Mouse (Mus musculus) liver, embryonic 14 days (tissue): Measurements from ENCODE around the gene Tbc1d10a. TPM values are rescaled to one million over a fixed set of nuclear protein-coding genes. Genes with fewer than 3 reads are reported as not detected.

Source experiments
- polyA plus RNA-seq: library from polyadenylated mRNA; depleted of rRNA; stranded (reverse); fragments of >200 nt; gene quantifications from 2 replicates; pipeline ENCODE4 v1.2.3, GENCODE M21; 2012; rRNA removed

The Tbc1d10a gene
- polyA plus RNA-seq = 6.1 TPM in 2 replicates

DNA sequence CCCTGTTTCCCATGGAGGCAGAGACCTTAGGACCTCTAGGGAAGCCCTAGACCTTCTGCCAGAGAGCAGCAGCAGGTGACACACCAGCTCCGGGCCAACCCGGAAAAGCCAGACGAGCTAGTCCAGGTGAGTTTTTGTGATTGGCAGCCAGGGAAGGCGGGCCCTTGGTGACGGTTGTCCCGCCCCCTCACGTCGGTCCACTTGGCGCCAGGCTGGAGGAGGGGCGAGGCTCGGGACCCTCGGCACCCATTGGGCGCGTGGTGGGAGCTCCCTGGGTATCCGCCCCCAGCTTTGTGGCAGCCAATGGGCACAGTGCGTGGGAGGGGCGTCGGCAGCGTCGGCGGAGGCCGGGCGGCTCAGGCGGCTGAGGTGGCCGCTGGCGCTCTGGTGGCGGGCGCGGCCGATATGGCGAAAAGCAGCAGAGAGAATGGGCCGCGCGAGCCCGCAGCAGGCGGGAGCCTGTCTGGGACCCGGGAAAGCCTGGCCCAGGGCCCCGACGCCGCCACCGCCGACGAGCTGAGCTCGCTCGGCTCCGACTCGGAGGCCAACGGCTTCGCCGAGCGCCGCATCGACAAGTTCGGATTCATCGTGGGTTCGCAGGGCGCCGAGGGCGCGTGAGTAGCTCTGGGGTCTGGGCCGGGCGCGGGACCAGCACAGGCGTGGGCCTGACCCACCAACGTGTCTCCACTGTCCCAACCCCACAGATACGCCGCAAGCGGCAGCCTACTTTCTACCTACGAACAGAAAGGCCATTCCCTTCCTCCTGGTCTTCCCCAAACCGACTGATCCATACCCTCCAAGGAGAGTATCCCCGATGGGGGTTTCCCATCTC, at the start of gene Tbc1d10a:
Gene Tbc1d10a, plus strand, starts transcription at position 304 of the 832 bp plus-strand sequence.

DNA sequence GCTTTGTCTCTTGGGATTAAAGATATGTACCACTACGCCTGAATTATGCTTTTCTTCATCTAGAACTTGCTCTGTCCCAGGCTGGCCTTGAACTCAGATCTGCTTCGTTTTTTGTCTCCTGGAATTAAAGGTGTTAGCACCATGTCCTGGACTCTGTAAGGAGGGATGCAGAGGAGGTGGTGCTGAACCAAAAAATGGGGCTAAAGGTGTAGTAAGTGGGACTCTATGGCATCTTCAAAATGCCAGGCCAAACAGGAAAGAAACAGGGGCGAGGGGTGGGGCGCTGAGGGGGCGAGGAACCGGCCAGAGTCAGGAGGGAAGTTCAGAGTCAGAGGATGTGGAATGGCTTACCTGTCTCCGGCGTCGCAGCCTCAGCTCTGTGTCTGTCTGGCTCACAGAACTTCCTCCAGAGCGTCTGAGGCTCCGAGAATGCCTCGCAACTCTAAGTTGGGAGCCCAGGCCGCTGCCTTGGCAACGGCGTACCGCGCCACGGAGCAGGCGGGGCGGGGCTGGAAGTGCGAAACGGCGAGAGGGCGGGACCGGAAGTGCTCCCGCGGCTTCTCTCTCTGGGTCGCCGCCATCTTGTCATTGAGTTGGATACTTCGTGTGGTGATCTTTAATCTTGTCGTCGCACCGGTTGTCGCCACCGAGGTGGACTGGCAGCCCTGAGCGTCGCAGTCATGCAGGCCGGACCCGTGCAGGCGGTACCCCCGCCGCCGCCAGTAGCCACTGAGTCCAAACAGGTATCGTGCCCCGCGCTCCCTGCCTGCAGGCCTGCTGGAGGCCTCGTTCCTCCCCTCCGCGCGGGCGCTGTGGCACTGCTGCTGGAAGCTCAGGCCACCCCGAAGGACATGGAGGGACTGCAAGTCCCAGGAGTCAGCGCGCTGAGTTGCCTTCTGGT, 26.5 kb upstream of the Tbc1d10a start, which contains the start of the genes Ccdc157 and Sf3a1:
Gene Ccdc157, minus strand, starts transcription at position 486 of the 901 bp plus-strand sequence.
Gene Sf3a1, plus strand, starts transcription at position 543 of the 901 bp plus-strand sequence.

DNA sequence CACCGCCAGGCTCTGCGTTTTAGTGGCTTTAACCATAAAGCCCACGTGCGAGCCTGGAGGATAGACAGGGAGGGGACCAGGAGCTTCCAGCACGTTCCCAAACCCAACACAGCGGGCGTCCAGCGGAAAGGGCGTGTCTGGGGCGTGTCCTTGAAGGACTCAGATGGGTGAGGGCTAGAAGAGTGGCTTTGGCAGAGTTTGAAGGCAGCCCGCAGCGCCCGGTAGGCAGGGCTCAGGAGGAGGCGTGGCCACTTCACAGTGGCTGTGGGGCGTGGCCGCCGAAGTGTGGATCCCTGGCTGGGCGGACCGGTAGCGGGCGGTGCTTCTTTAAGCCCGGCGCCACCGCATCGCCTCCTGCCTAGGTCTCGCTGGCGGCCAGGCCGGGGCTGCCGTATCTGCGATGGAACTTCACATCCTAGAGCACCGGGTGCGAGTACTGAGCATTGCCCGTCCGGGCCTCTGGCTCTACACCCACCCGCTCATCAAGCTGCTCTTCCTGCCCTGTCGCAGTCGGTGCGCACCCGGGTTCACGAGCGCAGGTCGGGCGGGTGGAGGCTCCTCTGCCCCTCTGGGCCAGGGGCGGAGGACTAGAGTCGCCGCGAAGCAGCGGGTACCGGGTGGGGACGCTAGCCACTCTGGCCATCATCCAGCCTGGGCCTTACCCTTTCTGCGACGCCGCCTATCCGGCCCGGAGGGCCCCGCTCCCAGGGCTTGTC, 31.5 kb downstream of the Tbc1d10a start, which contains the start of gene Castor1:
Gene Castor1, plus strand, starts transcription at position 312 of the 716 bp plus-strand sequence.

DNA sequence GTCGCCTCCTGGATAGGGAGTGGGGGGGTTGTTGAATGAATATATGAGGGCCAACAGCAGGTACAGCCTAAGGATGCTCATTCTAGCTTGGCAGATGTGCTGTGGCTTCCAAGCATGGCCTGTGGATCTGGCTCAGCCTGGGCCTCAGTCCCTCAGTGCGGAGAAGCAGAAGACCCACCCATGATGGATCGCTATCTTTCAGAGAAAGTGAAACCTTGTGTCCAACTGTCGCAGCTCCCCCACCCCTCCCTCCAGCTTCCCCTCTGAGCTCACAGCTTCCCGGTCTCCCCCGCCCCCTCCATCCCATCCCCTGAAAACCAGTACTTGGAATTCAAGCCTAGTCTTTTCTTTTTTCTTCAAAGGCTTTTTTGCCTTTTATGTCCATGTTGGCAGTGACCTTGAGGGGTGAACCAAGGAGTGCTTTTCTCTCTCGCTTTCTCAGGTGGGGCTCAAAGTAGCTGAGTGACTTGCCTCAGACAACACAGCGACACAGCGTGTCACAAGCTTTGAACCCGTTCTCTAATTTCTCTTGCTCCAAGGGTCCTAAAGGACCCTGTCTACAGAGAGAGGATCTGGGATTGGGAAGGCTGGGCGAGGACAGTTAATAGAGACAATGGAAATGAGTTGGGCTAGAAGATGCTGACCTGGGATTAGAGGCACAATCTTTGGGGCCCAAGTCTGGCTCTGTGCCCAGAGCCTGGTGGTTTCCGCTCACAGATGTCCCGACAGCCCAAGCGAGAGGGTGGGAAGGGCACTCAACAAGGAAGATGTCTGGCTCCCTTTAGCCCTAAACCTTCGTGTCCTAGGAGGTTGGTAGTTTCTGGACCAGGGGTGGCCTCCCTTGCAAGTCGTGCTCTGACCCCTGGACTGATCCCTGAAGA, 49.3 kb downstream of the Tbc1d10a start, which contains the start of gene Osm:
Gene Osm, plus strand, starts transcription at position 756 of the 881 bp plus-strand sequence.

DNA sequence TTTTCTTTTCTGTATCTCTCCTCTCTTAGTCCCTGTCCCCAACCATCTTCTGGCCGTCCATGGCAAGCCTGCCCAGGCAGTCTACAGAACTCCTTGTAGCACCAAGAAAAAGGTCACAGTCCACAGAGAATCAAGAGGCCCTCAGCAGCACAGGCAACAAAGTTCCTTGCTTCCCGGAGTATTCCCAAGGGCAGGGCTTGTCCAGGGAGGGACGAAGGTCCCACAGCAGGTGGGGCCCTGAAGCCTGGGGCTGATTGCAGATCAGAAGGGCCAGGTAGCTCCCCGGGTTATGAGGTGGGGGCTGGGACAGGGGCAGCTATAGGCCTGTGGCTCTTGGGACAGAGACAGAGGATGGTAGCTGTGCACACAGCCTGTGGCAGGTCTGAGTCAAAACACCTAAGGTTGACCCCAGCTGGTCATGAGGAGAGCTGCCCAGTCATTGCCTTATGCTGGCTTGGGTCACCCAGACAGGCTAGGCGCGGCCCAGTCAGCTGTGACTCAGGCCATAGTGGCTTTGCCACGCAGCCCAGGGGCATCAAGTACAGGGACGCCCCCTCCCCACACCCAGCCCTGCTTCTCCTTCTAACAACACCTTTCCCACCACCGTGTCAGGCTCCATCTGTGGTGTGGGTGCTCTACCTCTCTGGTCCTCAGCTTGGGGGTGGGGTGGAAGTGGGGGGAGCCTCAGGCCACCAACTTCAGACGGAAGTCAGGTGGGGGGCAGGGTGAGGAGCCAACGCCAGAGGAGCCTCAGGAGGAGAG, 70.4 kb downstream of the Tbc1d10a start, which contains the start of gene Lif:
Gene Lif, plus strand, starts transcription at position 712 of the 762 bp plus-strand sequence.

Other genes with a start within 250 kb of the Tbc1d10a start
- gene Pes1, start 222.8 kb upstream of the Tbc1d10a start, polyA plus RNA-seq = 37.2 and 39.6 TPM in 2 replicates
- not detected in 2 replicates for gene 4930556J24Rik, start 210.0 kb upstream of the Tbc1d10a start, polyA plus RNA-seq
- 0.90 and 1.0 TPM in 2 replicates for gene Gal3st1, start 203.2 kb upstream of the Tbc1d10a start, polyA plus RNA-seq
- 0.99 and 1.0 TPM in 2 replicates for gene Sec14l4, start 155.3 kb upstream of the Tbc1d10a start, polyA plus RNA-seq
- not detected in 2 replicates for gene Sec14l3, start 121.9 kb upstream of the Tbc1d10a start, polyA plus RNA-seq
- 13.6 and 14.1 TPM in 2 replicates for gene Mtfp1, start 91.3 kb upstream of the Tbc1d10a start, polyA plus RNA-seq
- 9.1 and 9.8 TPM in 2 replicates for gene Sec14l2, start 63.4 kb upstream of the Tbc1d10a start, polyA plus RNA-seq
- 4.6 and 5.5 TPM in 2 replicates for gene Rnf215, start 51.6 kb upstream of the Tbc1d10a start, polyA plus RNA-seq
- gene Ccdc157, start 26.5 kb upstream of the Tbc1d10a start, polyA plus RNA-seq = 0.90 and 0.99 TPM in 2 replicates
- 19.2 and 20.7 TPM in 2 replicates for gene Sf3a1, start 26.4 kb upstream of the Tbc1d10a start, polyA plus RNA-seq
- gene Castor1, start 31.4 kb downstream of the Tbc1d10a start, polyA plus RNA-seq = 0.94 and 0.98 TPM in 2 replicates
- 0.59 and 0.83 TPM in 2 replicates for gene Osm, start 49.6 kb downstream of the Tbc1d10a start, polyA plus RNA-seq
- 0.01 and 0.02 TPM in 2 replicates for gene Lif, start 70.8 kb downstream of the Tbc1d10a start, polyA plus RNA-seq